Mouse (Mus musculus) C2C12 (cell line): Measurements from ENCODE around the gene R3hdm1.

Experiments
- CTCF ChIP-seq: IDR thresholded peaks from one replicate; pipeline ENCODE4 v1.5.1; 2011; ENCODE audit not compliant: control insufficient read depth, insufficient read depth, insufficient read length
- USF1 ChIP-seq: IDR thresholded peaks from one replicate; pipeline ENCODE4 v1.6.1; 2011; ENCODE audit warnings: low read depth, mild to moderate bottlenecking, control low read depth, moderate library complexity

GRCm38 (mm10) chr1:128284157-128284690, 181.1 kb downstream of the R3hdm1 start:
- TF ChIP-seq USF1 (no peak), CTCF (no peak)
